Mouse (Mus musculus) stomach, postnatal 0 days (tissue): Measurements from ENCODE around the gene Cdk4.

Source experiments
- CTCF ChIP-seq: IDR thresholded peaks from 2 replicates; pipeline ENCODE4 v1.5.1; 2016; ENCODE audit warnings: antibody characterized with exemption, low read depth, mild to moderate bottlenecking, moderate library complexity
- EP300 ChIP-seq: optimal IDR thresholded peaks from 2 replicates; pipeline ENCODE3; 2016; ENCODE audit warnings: antibody characterized with exemption

- no peak for TF ChIP-seq CTCF
- no peak for TF ChIP-seq EP300
These were observed 6.8 kb upstream of the Cdk4 start for GRCm38 (mm10) chr10:127056490-127056889.
